Mouse (Mus musculus) B cell, adult 67 days (primary cell): ENCODE results near the gene Arhgap23. TPM values are rescaled to one million over a fixed set of nuclear protein-coding genes. Genes with fewer than 3 reads are reported as not detected.

ENCODE experiments used
- total RNA-seq, 2 experiments: library from RNA; stranded (reverse); gene quantifications; 4 replicates each; pipeline ENCODE4 v1.2.4; 2023

The Arhgap23 gene
- total RNA-seq = under 1 TPM; 0.33 to 0.38 TPM

GRCm38 (mm10) chr11:97415330-97415711 is at the start of gene Arhgap23:
Gene Arhgap23 (plus strand): TSS chr11:97415533.

GRCm38 (mm10) chr11:97499865-97500719 is 84.8 kb downstream of the Arhgap23 start, which contains the start of gene 4933428G20Rik:
Gene 4933428G20Rik (minus strand): TSS chr11:97500340.

Other genes starting within 250 kb of the Arhgap23 start
- gene Kpnb1, start 227.7 kb upstream of the Arhgap23 start, total RNA-seq = 100 to 1,000 TPM; 171 to 177 TPM
- gene Npepps, start 134.9 kb upstream of the Arhgap23 start, total RNA-seq = 10 to 100 TPM; 63.3 to 70.5 TPM
- 10 to 100 TPM; 15.1 to 19.3 TPM for gene Mrpl45, start 99.8 kb upstream of the Arhgap23 start, total RNA-seq
- not detected for gene Gpr179, start 63.5 kb upstream of the Arhgap23 start, total RNA-seq
- gene Socs7, start 53.0 kb upstream of the Arhgap23 start, total RNA-seq = 10 to 100 TPM; 20.3 to 24.2 TPM
- not detected for gene 4933428G20Rik, start 84.8 kb downstream of the Arhgap23 start, total RNA-seq
- gene Srcin1, start 160.7 kb downstream of the Arhgap23 start, total RNA-seq = under 1 TPM in 1 of 2 experiments, not detected in 1; 0.23 TPM
- 1 to 10 TPM; 4.0 to 6.5 TPM for gene Epop, start 214.2 kb downstream of the Arhgap23 start, total RNA-seq
- gene Mllt6, start 247.9 kb downstream of the Arhgap23 start, total RNA-seq = 100 to 1,000 TPM; 186 to 189 TPM